Mouse (Mus musculus): ENCODE data around the gene Ahcy.

GRCm38 (mm10) chr2:155101761-155102181 is 27.5 kb upstream of the Ahcy start:
- TF ChIP-seq POLR2A (IDR thresholded peaks at IDR 0.05; ENCODE audit: borderline replicate concordance, insufficient read depth, low read length) (no peak), CTCF (IDR thresholded peaks at IDR 0.05; ENCODE audit: borderline replicate concordance, insufficient read depth, low read depth, low read length) (no peak)

All from cerebellum, adult 2 months (tissue).